Mouse (Mus musculus) liver, adult 2 months (tissue): ENCODE measurements around the gene Ndufs7. TPM values are rescaled to one million over a fixed set of nuclear protein-coding genes. Genes with fewer than 3 reads are reported as not detected.
A peak's percentile ranks its signal among the peaks of the same experiment; 100 is the strongest.
"Not testable (repeated sequence)": the region's sequence is repeated elsewhere in the genome, so short reads cannot be mapped to it uniquely, and the experiment has no call there.

Experiments
- DNase-seq: peaks from one replicate; pipeline ENCODE4 v3.0.0-alpha.2; 2011; ENCODE audit warnings: low read depth, low spot score; ENCODE audit errors: extremely low read depth
- H3K27ac ChIP-seq: fragments of 200-500 bp; replicated peaks from 2 replicates; pipeline ENCODE4 v1.5.1; 2012; ENCODE audit warnings: low read depth, mild to moderate bottlenecking, control low read depth, inconsistent platforms, low read length; ENCODE audit not compliant: insufficient read depth
- H3K27me3 ChIP-seq: fragments of 200-500 bp; 2 replicates; pipeline ENCODE4 v1.6.1; 2012; ENCODE audit warnings: mild to moderate bottlenecking, moderate library complexity, low read length, inconsistent platforms; ENCODE audit not compliant: control insufficient read depth, insufficient read depth
- H3K36me3 ChIP-seq: fragments of 200-500 bp; 2 replicates; pipeline ENCODE4 v1.6.1; 2012; ENCODE audit warnings: low read length, inconsistent platforms; ENCODE audit not compliant: control insufficient read depth, insufficient read depth
- H3K4me1 ChIP-seq: fragments of 200-500 bp; 2 replicates; pipeline ENCODE4 v1.6.1; 2011; ENCODE audit warnings: low read length; ENCODE audit not compliant: control insufficient read depth, insufficient read depth
- H3K4me3 ChIP-seq: fragments of 200-500 bp; 2 replicates; pipeline ENCODE4 v1.5.1; 2011; ENCODE audit warnings: low read depth, mild to moderate bottlenecking, control low read depth, low read length, moderate library complexity; ENCODE audit not compliant: insufficient read depth
- H3K79me2 ChIP-seq: fragments of 200-500 bp; 2 replicates; pipeline ENCODE4 v1.6.1; 2012; ENCODE audit warnings: inconsistent platforms, mild to moderate bottlenecking, low read length, moderate library complexity; ENCODE audit not compliant: control insufficient read depth, insufficient read depth
- H3K9ac ChIP-seq: fragments of 200-500 bp; 2 replicates; pipeline ENCODE4 v1.6.1; 2012; ENCODE audit warnings: low read depth, mild to moderate bottlenecking, control low read depth, inconsistent platforms, low read length
- CTCF ChIP-seq: fragments of 200-500 bp; IDR thresholded peaks from 2 replicates; pipeline ENCODE4 v1.5.1; 2011; ENCODE audit warnings: low read depth, low read length, control low read depth
- POLR2A ChIP-seq: fragments of 200-500 bp; IDR thresholded peaks from 2 replicates; pipeline ENCODE4 v1.6.1; 2011; ENCODE audit warnings: low read length, control low read depth; ENCODE audit not compliant: insufficient read depth; ENCODE audit errors: extremely low read depth
- WGBS: fragments of 180-500 bp; shearing (Covaris S2); methylation state at CpG from one replicate; pipeline ENCODE4 v1.1.7; 2018; 5-methylcytosine and 5-hydroxymethylcytosine counted together
- polyA plus RNA-seq: library from polyadenylated mRNA; depleted of rRNA; stranded (reverse); fragments of >200 nt; gene quantifications from 2 replicates; pipeline ENCODE4 v1.2.3, GENCODE M21; 2012
- total RNA-seq: library from RNA; depleted of rRNA; stranded (reverse); fragments of >200 nt; gene quantifications from 2 replicates; pipeline ENCODE4 v1.2.3, GENCODE M21; 2014

Gene Ndufs7
- total and polyA plus RNA-seq, 2 experiments: 165 to 560 TPM

DNA sequence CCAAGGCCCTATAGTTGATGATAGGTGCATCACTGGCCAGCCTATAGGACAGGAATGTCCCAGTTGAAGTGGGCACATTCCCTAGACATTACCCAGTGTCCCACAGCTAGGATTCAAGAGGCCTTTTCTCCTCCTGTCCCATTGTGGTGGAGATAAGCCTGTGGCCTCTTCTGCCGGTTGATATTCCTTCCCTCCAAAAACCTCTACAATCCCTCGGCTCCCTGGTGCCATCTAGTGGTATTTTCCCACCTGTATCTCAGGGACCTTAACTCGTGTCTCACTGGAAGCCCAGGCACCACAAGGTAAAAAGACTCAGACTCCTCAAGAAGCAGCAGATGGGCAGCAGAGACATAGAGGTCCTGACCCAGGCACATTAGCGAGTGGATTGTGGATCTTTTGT is 3.3 kb upstream of the Ndufs7 start:
- 6% methylated on average over 4 of the region's 4 CpGs for WGBS

DNA sequence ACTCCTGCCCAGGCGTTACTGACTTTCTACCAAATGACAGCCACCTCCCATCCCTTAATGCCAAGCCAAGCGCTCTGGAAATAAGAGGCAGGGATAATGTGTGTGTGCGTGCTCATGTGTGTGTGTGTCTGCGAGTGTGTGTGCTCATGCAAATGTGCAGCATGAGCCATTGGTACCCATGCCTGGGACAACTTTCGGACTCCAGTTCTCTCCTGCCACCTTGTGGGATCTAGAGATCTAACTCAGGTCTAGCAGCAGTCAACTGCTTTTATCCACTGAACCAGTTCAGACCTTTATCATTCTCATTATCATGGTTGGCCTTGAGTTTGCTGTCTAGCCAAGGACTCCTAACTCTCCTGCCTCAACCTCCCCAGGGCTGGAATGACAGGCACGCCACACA is 1.1 kb upstream of the Ndufs7 start:
- TF ChIP-seq CTCF (0 out of 2 replicates have a peak, but pooled peaks have one; percentile 11), POLR2A (no peak)
- Histone ChIP-seq H3K4me1 (peaks cover 17% of the 10 kb centered on the region), H3K27ac (no peak overlapping the region), H3K4me3 (no peak overlapping the region), H3K9ac (no peak overlapping the region), H3K27me3 (no peaks in the 10 kb centered on the region), H3K79me2 (peaks cover 13% of the 10 kb centered on the region; the same call in 1 of the 2 replicates), H3K36me3 (no peaks in the 10 kb centered on the region)
- no peak for DNase-seq
- 68% methylated on average over 6 of the region's 6 CpGs for WGBS

More for the DNA sequence above, 3.3 kb upstream of the Ndufs7 start:
- H3K79me2 ChIP-seq: peaks cover 7% of the 10 kb centered on the region; the same call in 1 of the 2 replicates
- no peak overlapping the region for H3K9ac ChIP-seq
- peaks cover 3% of the 10 kb centered on the region for H3K4me1 ChIP-seq
- H3K4me3 ChIP-seq: no peak overlapping the region
- H3K27me3 ChIP-seq: no peaks in the 10 kb centered on the region
- H3K36me3 ChIP-seq: no peaks in the 10 kb centered on the region
- peak; percentile 61 for DNase-seq
- peak; percentile 46 for TF ChIP-seq CTCF
- TF ChIP-seq POLR2A: no peak
- no peak overlapping the region for H3K27ac ChIP-seq

DNA sequence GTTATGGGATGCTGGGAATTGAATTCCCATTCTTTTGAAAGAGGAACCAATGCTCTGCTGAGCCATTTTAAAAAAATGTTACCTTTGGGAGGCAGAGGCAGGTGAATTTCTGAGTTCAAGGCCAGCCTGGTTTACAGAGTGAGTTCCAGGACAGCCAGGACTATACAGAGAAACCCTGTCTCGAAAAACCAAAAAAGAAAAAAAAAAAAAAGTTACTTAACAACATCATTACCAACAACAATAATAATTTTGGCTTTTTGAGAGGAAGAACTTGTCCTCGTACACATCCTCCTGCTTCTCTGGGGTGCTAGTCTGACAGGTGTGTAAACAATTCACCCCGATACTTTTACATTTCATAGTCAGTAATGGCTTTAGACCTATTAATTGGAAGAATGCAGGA is 484 bp upstream of the Ndufs7 start:
- H3K4me3 ChIP-seq: peak overlapping the region; percentile 23; the same call in 1 of the 2 replicates

DNA sequence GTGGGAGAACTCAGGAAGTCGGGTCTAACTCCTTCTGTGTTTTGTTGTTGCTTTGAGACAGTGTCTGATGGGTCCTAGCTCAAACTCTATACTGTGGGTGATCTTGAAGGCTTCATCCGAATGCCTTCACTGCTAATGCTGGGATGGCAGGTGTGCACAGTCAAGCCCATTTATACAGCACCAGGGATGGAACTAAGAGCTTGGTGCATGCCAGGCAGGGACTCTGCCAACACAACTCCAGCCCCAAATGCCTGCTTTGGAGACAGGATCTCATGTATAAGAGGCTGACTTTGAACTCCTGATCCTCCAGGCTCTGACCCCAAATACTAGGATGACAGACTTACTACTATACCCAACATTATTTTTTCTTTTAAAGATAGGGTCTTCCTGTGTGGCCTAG is 1.1 kb downstream of the Ndufs7 start:
- WGBS: 24% methylated on average over 2 of the region's 2 CpGs
- Histone ChIP-seq H3K79me2 (peaks cover 16% of the 10 kb centered on the region; the same call in 1 of the 2 replicates), H3K36me3 (no peaks in the 10 kb centered on the region; the same call in 1 of the 2 replicates), H3K4me1 (peaks cover 33% of the 10 kb centered on the region), H3K27me3 (no peaks in the 10 kb centered on the region), H3K27ac (peak overlapping the region; percentile 95), H3K4me3 (peak overlapping the region; percentile 89), H3K9ac (peak overlapping the region; percentile 94)
- DNase-seq: no peak
- TF ChIP-seq CTCF: no peak
- TF ChIP-seq POLR2A: no peak

More for the DNA sequence above, 484 bp upstream of the Ndufs7 start:
- 19% methylated on average over 3 of the region's 3 CpGs for WGBS
- not testable (repeated sequence) for H3K27me3 ChIP-seq, DNase-seq, H3K27ac ChIP-seq, H3K9ac ChIP-seq, H3K36me3 ChIP-seq
- Histone ChIP-seq H3K4me1 (peaks cover 21% of the 10 kb centered on the region), H3K79me2 (peaks cover 13% of the 10 kb centered on the region; the same call in 1 of the 2 replicates)

DNA sequence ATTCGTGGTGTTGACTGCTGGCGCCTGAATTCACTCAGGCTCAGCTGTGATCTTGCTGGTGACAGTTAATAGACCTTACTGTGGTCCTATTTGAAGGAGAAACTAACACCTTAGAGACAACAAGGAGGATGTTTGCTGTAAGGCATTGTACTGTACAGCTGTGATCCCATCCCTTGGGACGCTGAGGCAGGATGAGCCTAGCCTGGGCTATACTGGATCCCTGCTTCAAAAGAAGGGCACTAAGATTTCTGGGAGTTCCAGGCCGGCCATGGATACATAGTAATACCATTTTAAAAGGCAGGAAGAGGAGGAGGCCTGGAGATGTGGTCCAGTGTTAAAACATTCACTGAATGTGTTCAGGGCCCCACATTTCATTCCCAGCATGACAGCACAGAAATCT is 1.7 kb downstream of the Ndufs7 start:
- H3K4me1 ChIP-seq: peaks cover 35% of the 10 kb centered on the region
- TF ChIP-seq POLR2A (no peak), CTCF (no peak)
- peak overlapping the region; percentile 43 for H3K9ac ChIP-seq
- H3K27me3 ChIP-seq: no peaks in the 10 kb centered on the region
- WGBS: 75% methylated on average over 4 of the region's 4 CpGs
- peak overlapping the region; percentile 52 for H3K27ac ChIP-seq
- H3K36me3 ChIP-seq: no peaks in the 10 kb centered on the region; the same call in 1 of the 2 replicates
- no peak for DNase-seq
- H3K79me2 ChIP-seq: peaks cover 16% of the 10 kb centered on the region; the same call in 1 of the 2 replicates
- H3K4me3 ChIP-seq: no peak overlapping the region

DNA sequence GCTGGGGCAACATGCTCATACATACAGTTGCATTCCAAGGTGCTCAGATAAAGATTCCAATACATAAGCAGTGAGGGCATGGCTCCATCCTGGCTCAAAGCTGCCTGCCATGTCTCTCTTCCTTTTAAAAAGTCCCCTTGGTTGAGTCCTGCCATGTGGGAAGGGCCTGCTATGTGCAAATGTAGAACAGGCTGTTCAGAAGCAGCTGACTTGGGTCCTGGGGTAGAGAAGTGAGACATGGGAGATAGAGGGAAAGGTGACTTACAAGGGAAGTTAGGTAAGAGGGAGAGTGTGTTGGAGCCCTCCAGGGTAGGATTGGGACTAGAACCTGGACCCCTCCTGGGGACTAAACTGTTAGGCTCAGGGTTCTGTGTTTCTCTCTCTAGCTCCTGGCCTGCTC is 3.1 kb downstream of the Ndufs7 start:
- Histone ChIP-seq H3K27ac (no peak overlapping the region), H3K27me3 (no peaks in the 10 kb centered on the region), H3K4me1 (peaks cover 36% of the 10 kb centered on the region), H3K9ac (no peak overlapping the region), H3K36me3 (no peaks in the 10 kb centered on the region; the same call in 1 of the 2 replicates), H3K79me2 (peaks cover 16% of the 10 kb centered on the region; the same call in 1 of the 2 replicates), H3K4me3 (no peak overlapping the region)
- DNase-seq: no peak
- no peak for TF ChIP-seq CTCF
- no peak for TF ChIP-seq POLR2A
